Mouse (Mus musculus): ENCODE data around the gene Upf3a. TPM values are rescaled to one million over a fixed set of nuclear protein-coding genes. Genes with fewer than 3 reads are reported as not detected.

The Upf3a gene
- polyA plus RNA-seq, 1 experiment from 2014 or later: 43.1 TPM

DNA sequence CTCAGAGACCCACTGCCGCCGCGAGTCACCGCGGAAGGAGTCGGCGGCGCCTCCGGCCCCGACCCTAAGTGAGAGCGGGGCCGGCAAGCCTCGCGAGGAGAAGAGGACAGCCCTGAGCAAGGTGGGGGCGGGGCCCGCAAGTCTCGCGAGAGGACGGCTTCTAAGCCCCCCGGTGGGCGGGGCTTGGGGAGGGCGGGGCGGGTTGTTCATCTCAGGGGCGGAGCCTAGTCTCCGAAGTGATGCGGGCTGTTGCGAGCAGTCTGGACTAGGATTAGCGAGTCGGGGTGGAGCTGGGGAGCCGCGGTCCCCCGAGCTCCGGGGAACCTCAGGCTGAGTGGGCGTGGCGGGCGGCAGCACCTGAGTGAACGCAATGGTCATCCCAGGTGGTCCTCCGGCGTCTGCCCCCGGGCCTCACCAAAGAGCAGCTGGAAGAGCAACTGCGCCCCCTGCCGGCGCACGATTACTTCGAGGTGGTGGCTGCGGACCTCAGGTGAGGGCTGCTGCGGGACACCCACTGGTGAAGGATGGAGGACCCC is 417 bp downstream of the Upf3a start:
- Histone ChIP-seq H3K4me3 (replicated peaks; ENCODE audit: low read depth, low read length) (peak overlapping the region; percentile 73), H3K4me2 (ENCODE audit: low read length) (peak overlapping the region; percentile 77), H3K9me3 (replicated peaks; ENCODE audit: low read length) (no peaks in the 10 kb centered on the region), H3K4me1 (replicated peaks; ENCODE audit: insufficient read depth, low read length) (peaks cover 10% of the 10 kb centered on the region; the same call in 1 of the 2 replicates), H3K9ac (ENCODE audit: low read depth, low read length) (peak overlapping the region; percentile 99), H3K27ac (peak overlapping the region; percentile 99), H3K27me3 (ENCODE audit: insufficient read depth, low read length) (no peaks in the 10 kb centered on the region), H3K36me3 (ENCODE audit: insufficient read depth, low read length) (peaks cover 13% of the 10 kb centered on the region; the same call in 1 of the 2 replicates)
- ATAC-seq (replicated peaks; ENCODE audit: low FRiP score, low read depth) (peak; percentile 96), DNase-seq (ENCODE audit: low spot score) (peak; percentile 97)
- TF ChIP-seq CTCF (IDR thresholded peaks at IDR 0.05; ENCODE audit: low read depth): peak; percentile 96
- WGBS: under 1% methylated on average over 45 of the region's 47 CpGs

DNA sequence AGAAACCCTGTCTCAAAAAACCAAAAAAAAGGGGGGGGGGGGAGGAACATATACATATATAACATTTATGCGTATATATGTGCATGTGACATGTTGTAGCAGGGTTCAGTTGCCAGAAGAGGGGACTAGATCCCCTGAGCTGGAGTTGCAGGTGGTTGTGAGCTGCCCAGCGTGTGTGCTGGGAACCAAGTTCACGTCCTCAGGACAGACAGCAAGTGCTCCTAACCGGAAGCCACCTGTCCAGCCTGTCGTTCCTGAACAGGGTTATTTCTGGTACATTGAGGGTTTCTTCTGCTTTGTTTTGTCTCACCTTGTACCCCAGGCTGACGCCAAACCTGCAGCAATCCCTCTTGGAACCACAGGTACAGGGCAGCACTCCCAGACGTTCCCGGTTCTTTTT is 4.2 kb downstream of the Upf3a start:
- no peak overlapping the region for H3K9ac ChIP-seq (ENCODE audit: low read depth, low read length)
- H3K27me3 ChIP-seq (ENCODE audit: insufficient read depth, low read length): no peaks in the 10 kb centered on the region
- peaks cover 15% of the 10 kb centered on the region; the same call in 1 of the 2 replicates for H3K36me3 ChIP-seq (ENCODE audit: insufficient read depth, low read length)
- DNase-seq (ENCODE audit: low spot score) (no peak), ATAC-seq (replicated peaks; ENCODE audit: low FRiP score, low read depth) (no peak)
- 98% methylated on average over 8 of the region's 8 CpGs for WGBS
- no peak overlapping the region for H3K27ac ChIP-seq
- H3K4me2 ChIP-seq (ENCODE audit: low read length): no peak overlapping the region
- H3K4me3 ChIP-seq (replicated peaks; ENCODE audit: low read depth, low read length): no peak overlapping the region
- peaks cover 10% of the 10 kb centered on the region; the same call in 1 of the 2 replicates for H3K4me1 ChIP-seq (replicated peaks; ENCODE audit: insufficient read depth, low read length)
- no peak for TF ChIP-seq CTCF (IDR thresholded peaks at IDR 0.05; ENCODE audit: low read depth)
- H3K9me3 ChIP-seq (replicated peaks; ENCODE audit: low read length): no peaks in the 10 kb centered on the region

DNA sequence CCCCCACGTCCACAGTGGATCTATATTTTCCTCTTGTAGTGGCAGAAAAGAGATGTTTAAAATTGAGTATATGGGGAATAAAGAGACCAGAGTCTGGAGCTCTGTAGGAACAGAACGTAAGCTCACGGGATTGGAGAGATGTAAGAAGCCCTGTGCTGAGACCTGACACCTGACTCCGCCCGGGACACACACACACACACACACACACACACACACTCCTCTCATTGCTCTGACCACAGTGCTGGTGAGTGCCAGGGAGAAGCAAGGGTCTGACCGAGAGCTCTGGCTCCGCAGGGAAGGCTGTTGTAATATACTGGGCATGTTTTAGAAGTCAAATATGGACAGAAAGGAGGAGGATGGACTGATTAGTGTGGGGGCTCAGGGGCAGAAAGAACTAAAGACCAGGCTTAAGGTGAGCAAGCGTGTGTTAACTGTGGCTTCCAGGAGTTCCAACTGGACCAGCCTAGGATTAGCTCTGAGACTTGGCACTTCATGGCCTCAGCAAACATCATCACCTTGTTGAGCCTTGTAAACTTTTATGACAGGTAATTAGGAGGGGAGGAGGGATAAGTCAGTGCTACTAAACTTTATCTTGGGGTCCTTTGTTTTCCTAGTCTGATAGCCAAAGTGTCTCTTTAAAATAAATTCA is 7.8 kb downstream of the Upf3a start:
- Histone ChIP-seq H3K9me3 (replicated peaks; ENCODE audit: low read length) (no peaks in the 10 kb centered on the region), H3K27ac (no peak overlapping the region), H3K4me3 (replicated peaks; ENCODE audit: low read depth, low read length) (no peak overlapping the region), H3K36me3 (ENCODE audit: insufficient read depth, low read length) (peaks cover 42% of the 10 kb centered on the region), H3K27me3 (ENCODE audit: insufficient read depth, low read length) (no peaks in the 10 kb centered on the region), H3K4me1 (replicated peaks; ENCODE audit: insufficient read depth, low read length) (no peaks in the 10 kb centered on the region), H3K4me2 (ENCODE audit: low read length) (no peak overlapping the region), H3K9ac (ENCODE audit: low read depth, low read length) (no peak overlapping the region)
- DNase-seq (ENCODE audit: low spot score) (no peak), ATAC-seq (replicated peaks; ENCODE audit: low FRiP score, low read depth) (no peak)
- WGBS: 72% methylated on average over 8 of the region's 8 CpGs
- TF ChIP-seq CTCF (IDR thresholded peaks at IDR 0.05; ENCODE audit: low read depth): no peak

DNA sequence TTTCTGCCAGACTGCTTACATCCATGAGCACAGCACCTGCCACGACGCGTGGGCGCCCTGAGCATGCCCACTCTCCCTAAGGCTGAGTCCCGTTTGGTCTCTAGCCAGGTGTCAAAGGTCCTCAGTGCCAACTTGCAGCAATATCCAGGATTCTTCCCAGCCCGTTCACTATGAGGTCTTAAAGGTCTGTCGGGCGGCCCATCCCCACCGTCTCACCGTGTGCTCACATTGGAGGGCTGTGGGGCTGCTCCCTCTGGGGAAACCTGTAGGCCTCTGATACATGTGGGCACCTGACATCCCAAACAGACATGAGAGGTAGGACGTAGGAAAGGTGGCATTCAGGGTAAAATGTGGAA is 8.3 kb downstream of the Upf3a start:
- Histone ChIP-seq H3K27ac (no peak overlapping the region), H3K4me1 (replicated peaks; ENCODE audit: insufficient read depth, low read length) (no peaks in the 10 kb centered on the region), H3K36me3 (ENCODE audit: insufficient read depth, low read length) (peaks cover 45% of the 10 kb centered on the region), H3K9ac (ENCODE audit: low read depth, low read length) (no peak overlapping the region), H3K4me3 (replicated peaks; ENCODE audit: low read depth, low read length) (no peak overlapping the region), H3K4me2 (ENCODE audit: low read length) (no peak overlapping the region), H3K9me3 (replicated peaks; ENCODE audit: low read length) (no peaks in the 10 kb centered on the region), H3K27me3 (ENCODE audit: insufficient read depth, low read length) (no peaks in the 10 kb centered on the region)
- ATAC-seq (replicated peaks; ENCODE audit: low FRiP score, low read depth) (no peak), DNase-seq (ENCODE audit: low spot score) (no peak)
- no peak for TF ChIP-seq CTCF (IDR thresholded peaks at IDR 0.05; ENCODE audit: low read depth)
- WGBS: 71% methylated on average over 11 of the region's 11 CpGs

DNA sequence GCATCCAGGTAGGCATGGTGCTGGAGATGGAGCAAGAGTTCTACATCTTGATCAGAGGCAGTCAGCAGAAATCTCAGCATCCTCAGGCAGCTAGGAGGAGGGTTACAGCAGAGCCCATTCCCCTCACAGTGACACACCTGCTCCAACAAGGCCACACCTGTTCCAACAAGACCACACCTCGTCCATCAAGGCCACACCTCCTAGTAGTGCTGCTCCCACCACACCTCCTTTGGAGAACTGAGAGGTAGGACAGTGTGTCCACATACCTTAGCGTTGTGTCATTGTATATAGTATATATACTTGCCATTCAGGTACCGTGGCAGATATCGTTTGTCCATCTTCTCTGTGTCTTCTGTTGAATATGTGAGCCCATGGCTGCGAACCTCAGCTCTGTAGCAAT is 12.3 kb downstream of the Upf3a start:
- H3K27me3 ChIP-seq (ENCODE audit: insufficient read depth, low read length): no peaks in the 10 kb centered on the region
- no peak overlapping the region for H3K9ac ChIP-seq (ENCODE audit: low read depth, low read length)
- H3K4me1 ChIP-seq (replicated peaks; ENCODE audit: insufficient read depth, low read length): no peaks in the 10 kb centered on the region
- no peak overlapping the region for H3K4me2 ChIP-seq (ENCODE audit: low read length)
- peaks cover 40% of the 10 kb centered on the region for H3K36me3 ChIP-seq (ENCODE audit: insufficient read depth, low read length)
- H3K27ac ChIP-seq: no peak overlapping the region
- H3K4me3 ChIP-seq (replicated peaks; ENCODE audit: low read depth, low read length): no peak overlapping the region
- TF ChIP-seq CTCF (IDR thresholded peaks at IDR 0.05; ENCODE audit: low read depth): no peak
- no peaks in the 10 kb centered on the region for H3K9me3 ChIP-seq (replicated peaks; ENCODE audit: low read length)
- no peak for DNase-seq (ENCODE audit: low spot score)
- 94% methylated on average over 5 of the region's 5 CpGs for WGBS
- no peak for ATAC-seq (replicated peaks; ENCODE audit: low FRiP score, low read depth)

DNA sequence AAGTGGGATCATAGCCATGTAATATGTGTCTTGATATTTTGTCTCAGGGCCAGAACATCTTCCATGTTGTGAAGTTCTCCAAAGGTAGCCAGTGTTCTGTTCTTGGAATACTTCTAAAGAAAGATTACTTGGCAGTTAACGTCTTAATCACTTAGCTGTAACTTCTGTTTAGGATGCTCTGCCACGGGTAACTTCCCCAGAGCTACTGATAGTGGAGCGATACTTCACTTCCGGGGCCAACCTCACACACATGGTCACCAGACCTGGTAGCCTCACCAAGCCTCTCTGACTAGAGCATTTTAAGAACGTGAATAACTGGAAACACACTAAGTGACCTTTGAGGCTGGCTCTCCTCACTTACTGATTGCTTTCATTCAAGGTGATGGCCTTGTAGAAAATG is 14.2 kb downstream of the Upf3a start:
- ATAC-seq (replicated peaks; ENCODE audit: low FRiP score, low read depth): no peak
- Histone ChIP-seq H3K4me2 (ENCODE audit: low read length) (no peak overlapping the region), H3K36me3 (ENCODE audit: insufficient read depth, low read length) (peaks cover 30% of the 10 kb centered on the region), H3K9ac (ENCODE audit: low read depth, low read length) (no peak overlapping the region), H3K9me3 (replicated peaks; ENCODE audit: low read length) (no peaks in the 10 kb centered on the region), H3K4me3 (replicated peaks; ENCODE audit: low read depth, low read length) (no peak overlapping the region), H3K4me1 (replicated peaks; ENCODE audit: insufficient read depth, low read length) (no peaks in the 10 kb centered on the region), H3K27ac (no peak overlapping the region), H3K27me3 (ENCODE audit: insufficient read depth, low read length) (no peaks in the 10 kb centered on the region)
- TF ChIP-seq CTCF (IDR thresholded peaks at IDR 0.05; ENCODE audit: low read depth): no peak
- no peak for DNase-seq (ENCODE audit: low spot score)
- WGBS: 92% methylated on average over 5 of the region's 5 CpGs
